Mouse (Mus musculus) spleen, adult 2 months (tissue): Measurements from ENCODE around the gene Spag16.

Source experiments
- CTCF ChIP-seq: fragments of 200-500 bp; IDR thresholded peaks from 2 replicates; pipeline ENCODE4 v1.5.1; 2011; ENCODE audit warnings: mild to moderate bottlenecking, inconsistent platforms; ENCODE audit not compliant: insufficient read depth, insufficient read length, insufficient replicate concordance; ENCODE audit errors: extremely low read depth
- POLR2A ChIP-seq: fragments of 200-500 bp; IDR thresholded peaks from 2 replicates; pipeline ENCODE4 v1.6.1; 2011; ENCODE audit warnings: low read depth, low read length, inconsistent platforms

DNA sequence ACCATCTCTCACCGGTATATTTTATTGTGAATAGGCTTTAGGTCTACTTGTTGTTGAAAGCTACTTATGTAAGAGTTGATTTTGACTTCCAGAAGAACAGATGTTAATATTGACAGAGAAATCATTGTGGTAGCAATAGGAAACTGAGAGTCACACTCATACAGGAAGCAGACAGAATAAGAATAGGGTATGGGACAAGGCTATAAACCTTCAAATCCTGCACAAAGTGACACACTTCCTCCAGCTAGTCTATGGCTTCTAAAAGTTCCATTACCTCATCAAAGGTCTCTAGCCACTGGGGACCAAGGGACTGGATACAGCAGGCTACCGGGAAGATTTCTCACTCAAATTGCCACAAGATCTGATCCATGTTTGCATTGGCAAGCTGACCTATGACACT lies 452.5 kb downstream of the Spag16 start:
- TF ChIP-seq CTCF (no peak), POLR2A (no peak)
